Mouse (Mus musculus) gastrocnemius, adult 2 months (tissue): ENCODE data around the gene Them7. TPM values are rescaled to one million over a fixed set of nuclear protein-coding genes. Genes with fewer than 3 reads are reported as not detected.

Experiments used
- DNase-seq: peaks from one replicate; pipeline ENCODE4 v3.0.0; 2022
- H3K27ac ChIP-seq: fragments of 200-600 bp; 2 replicates; pipeline ENCODE4 v1.8.1; 2022; ENCODE audit warnings: mild to moderate bottlenecking
- H3K4me3 ChIP-seq: fragments of 200-600 bp; 2 replicates; pipeline ENCODE4 v1.8.1; 2022; ENCODE audit warnings: mild to moderate bottlenecking, moderate library complexity
- CTCF ChIP-seq: fragments of 200-600 bp; IDR thresholded peaks from 2 replicates; pipeline ENCODE4 v1.8.1; 2022; ENCODE audit warnings: antibody characterized with exemption, mild to moderate bottlenecking, moderate library complexity
- intact Hi-C: fragments of 180-260 bp; cut with DNase I; formaldehyde crosslinking; loops from one replicate; pipeline ENCODE4 v1.15.1; 2025
- total RNA-seq, 2 experiments: library from RNA; stranded (reverse); gene quantifications; 2 replicates each; pipeline ENCODE4 v1.2.3; 2021

The Them7 gene
- total RNA-seq, 2 experiments from 2014 or later: 0.22 TPM; not detected in 1

DNA sequence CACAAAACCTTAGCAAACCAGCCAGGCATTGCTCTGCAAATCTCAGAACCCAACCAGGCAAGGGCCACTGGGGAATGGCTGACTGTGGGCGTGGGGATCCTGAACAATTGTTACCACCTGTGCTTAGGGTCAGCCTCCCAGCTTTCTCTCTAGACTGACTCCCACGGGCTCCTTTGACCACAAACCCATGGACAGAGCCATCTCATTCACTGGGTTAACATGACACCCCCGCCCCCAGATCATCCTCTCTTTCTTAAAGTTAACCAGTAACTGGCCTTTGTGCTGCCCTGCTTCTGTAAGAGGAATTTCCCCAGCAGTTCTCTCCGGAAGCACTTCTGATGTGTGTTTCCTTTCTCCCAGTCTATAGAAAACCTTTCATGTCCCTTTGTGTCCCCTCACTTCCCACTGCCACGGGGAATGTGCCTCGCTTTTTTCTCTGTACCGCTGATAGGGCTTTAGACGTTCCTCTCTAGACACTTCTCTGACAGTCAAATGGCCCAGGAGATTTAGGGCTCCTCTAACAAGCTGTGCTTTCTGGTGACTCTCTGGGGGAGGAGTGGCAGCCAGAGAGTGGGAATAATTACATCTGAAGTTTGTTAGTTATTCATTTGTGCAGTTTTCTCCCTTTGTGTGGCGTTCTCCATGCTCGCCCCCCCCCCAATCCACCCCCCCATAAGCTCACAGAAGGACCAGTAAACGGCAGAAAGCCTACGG is 112.4 kb downstream of the Them7 start:
- H3K27ac ChIP-seq: no peak overlapping the region
- TF ChIP-seq CTCF: no peak
- H3K4me3 ChIP-seq: no peak overlapping the region
- DNase-seq: no peak
- intact Hi-C loops: no loop called here

- intact Hi-C loops: no loop called here
- TF ChIP-seq CTCF: no peak
These were observed 113.2 kb downstream of the Them7 start for GRCm38 (mm10) chr2:105337171-105337875.

DNA sequence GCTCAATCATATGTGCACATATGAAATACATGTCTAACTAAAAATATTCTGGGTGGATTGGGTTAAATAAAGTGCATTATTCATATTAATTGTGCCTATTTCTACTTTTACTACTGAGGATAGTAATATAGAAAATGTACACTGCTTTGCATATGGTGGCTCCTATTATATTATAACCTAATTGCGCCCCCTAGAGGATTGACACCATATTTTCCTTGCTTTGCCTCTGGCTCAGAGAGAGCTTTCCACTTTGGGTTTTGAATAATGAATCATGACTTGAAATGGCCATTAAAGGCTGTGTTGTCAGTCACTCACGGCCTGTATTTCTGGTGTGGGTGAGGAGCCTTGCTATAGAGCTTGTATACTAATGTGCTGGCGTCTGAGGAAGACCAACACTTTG is 115.9 kb downstream of the Them7 start:
- Histone ChIP-seq H3K4me3 (no peak overlapping the region), H3K27ac (no peak overlapping the region)
- intact Hi-C loops: no loop called here
- TF ChIP-seq CTCF: peak; percentile 43
- DNase-seq: no peak

More at GRCm38 (mm10) chr2:105337171-105337875, 113.2 kb downstream of the Them7 start:
- no peak for DNase-seq
- Histone ChIP-seq H3K27ac (no peak overlapping the region), H3K4me3 (no peak overlapping the region)

DNA sequence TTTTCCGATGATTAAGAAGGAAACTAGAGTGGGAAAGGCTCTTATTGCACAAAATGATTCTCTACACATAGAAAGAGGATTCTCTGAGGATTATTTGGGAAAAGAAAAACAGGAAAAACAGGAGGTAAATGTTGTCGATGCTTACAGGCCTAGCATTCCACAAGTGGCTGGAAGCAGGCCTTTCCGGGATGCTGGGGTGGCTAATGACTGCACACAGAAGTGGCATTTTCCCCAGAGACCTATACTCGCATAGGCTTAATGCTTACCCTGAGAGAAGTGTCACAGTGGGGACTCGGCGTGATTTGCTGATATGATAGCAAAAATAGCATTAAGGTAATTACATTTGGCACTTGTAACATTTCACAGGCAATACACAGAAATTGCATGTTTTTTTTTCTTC is 124.8 kb downstream of the Them7 start:
- DNase-seq: no peak
- intact Hi-C loops: no loop called here
- no peak overlapping the region for H3K27ac ChIP-seq
- no peak for TF ChIP-seq CTCF
- no peak overlapping the region for H3K4me3 ChIP-seq

DNA sequence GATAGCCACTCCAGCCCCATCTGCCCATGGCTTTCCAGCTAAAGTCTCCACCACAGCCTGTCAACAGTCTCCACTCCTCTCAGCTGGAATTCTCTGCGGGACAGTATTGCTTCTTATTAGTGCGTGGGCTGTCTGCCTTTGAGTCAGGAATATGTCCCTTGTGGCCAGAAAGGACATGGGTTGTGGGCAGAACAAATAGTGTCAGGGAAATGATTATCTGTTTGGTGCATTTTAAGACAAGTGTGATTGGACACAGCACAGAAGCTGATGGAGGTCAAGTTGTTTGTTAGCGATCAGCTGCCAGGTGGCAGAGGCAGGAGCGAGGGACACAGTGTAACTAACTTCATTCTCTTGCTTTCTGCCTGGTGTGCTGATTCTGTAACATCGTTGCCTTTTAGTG is 132.7 kb downstream of the Them7 start:
- Histone ChIP-seq H3K27ac (no peak overlapping the region), H3K4me3 (no peak overlapping the region)
- intact Hi-C loops: no loop called here
- DNase-seq: no peak
- no peak for TF ChIP-seq CTCF

- Histone ChIP-seq H3K4me3 (no peak overlapping the region), H3K27ac (no peak overlapping the region)
- no peak for TF ChIP-seq CTCF
- intact Hi-C loops: no loop called here
- no peak for DNase-seq
These were observed 133.9 kb downstream of the Them7 start for GRCm38 (mm10) chr2:105358040-105358439.

DNA sequence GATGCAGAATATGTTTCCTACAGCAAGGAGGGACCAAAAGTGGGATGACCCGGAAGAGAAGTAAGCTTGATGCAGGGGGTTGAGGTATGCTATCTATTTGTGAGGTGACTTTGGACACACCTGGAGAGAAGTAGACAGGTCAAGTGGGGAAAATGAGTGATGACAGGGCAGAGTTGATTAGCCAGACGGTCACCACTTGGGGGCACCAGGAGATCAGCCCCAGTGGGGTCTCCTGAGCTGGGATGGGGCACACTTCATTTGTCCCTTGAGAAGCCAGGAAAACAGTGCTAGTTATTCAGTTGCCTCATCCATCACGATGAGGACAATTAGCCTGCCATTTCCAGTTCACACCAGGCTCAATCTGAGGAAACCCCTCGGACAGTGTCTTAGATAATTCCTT is 143.5 kb downstream of the Them7 start:
- DNase-seq: no peak
- H3K4me3 ChIP-seq: no peak overlapping the region
- TF ChIP-seq CTCF: peak; percentile 52
- intact Hi-C loops: no loop called here
- no peak overlapping the region for H3K27ac ChIP-seq

- H3K27ac ChIP-seq: no peak overlapping the region
- no peak for DNase-seq
- intact Hi-C loops: loop anchor here (5.0 kb wide), 1 partner anchor 57 kb away; no protein-coding TSS in a partner anchor
- no peak overlapping the region for H3K4me3 ChIP-seq
- no peak for TF ChIP-seq CTCF
These were observed 146.1 kb downstream of the Them7 start for GRCm38 (mm10) chr2:105370240-105370639.

DNA sequence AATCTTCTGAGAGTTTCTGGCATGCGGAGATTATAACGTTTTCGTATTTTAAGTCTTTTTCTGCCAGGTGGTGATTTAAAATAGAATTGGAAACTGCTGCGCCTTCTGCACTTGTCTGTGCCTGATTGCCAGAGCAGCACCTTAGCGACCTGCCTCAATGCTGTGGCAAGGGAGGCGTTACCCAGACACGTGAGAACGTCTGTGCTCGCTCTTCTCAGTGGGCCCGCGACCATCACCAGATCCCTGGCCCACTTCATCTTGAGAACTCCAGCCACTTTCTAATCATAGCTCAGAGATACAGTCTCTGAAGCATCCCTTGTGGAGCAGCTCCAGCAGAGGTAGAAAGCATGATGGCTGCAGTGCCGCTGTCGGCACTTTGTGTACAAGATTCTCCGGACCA is 146.6 kb downstream of the Them7 start:
- no peak for DNase-seq
- Histone ChIP-seq H3K27ac (no peak overlapping the region), H3K4me3 (no peak overlapping the region)
- no peak for TF ChIP-seq CTCF
- intact Hi-C loops: loop anchor here (5.0 kb wide), 1 partner anchor 57 kb away; no protein-coding TSS in a partner anchor

DNA sequence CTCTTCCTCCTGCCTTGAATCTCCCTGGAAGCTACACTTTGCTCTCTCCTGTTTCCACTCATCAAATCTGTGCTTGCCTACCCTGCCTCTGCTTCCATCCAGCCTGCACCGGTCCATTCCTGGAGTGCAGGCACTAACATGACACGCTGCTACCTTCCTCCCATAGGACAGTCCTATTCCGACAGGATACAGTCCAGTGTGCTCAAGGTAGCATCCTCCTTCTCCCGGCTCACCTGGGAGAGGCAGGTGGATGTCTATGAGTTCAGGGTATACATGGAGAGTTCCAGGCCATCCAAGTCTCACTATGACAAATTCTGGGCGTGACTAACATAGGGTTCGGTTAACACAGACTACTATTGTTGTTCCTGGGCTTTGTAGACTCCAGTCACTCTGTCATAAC is 148.0 kb downstream of the Them7 start:
- intact Hi-C loops: loop anchor here (5.0 kb wide), 1 partner anchor 55 kb away; no protein-coding TSS in a partner anchor
- no peak overlapping the region for H3K27ac ChIP-seq
- DNase-seq: no peak
- no peak for TF ChIP-seq CTCF
- no peak overlapping the region for H3K4me3 ChIP-seq

GRCm38 (mm10) chr2:105372727-105373126 is 148.6 kb downstream of the Them7 start:
- intact Hi-C loops: loop anchor here (5.0 kb wide), 1 partner anchor 55 kb away; no protein-coding TSS in a partner anchor
- DNase-seq: no peak
- no peak for TF ChIP-seq CTCF
- Histone ChIP-seq H3K27ac (no peak overlapping the region), H3K4me3 (no peak overlapping the region)

DNA sequence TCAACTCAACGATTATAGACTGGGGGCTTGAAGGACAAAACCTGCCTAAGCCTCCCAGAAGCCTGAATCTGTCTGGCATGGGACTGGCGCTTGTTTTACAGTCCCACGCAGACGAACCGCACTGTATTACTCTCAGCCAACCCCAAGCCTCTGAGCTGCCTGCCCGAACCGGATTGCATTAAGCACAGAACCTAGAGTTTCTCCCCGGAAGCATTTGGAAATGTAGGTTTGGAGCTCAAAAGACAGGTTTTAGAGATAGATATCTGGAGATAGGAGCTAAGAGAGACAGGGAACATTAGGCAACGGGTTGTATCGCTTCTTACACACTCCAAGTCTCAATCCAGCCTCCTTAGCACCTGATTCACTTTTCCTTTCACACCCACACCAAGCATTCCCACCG is 149.5 kb downstream of the Them7 start:
- intact Hi-C loops: loop anchor here (5.0 kb wide), 1 partner anchor 54 kb away; no protein-coding TSS in a partner anchor
- no peak overlapping the region for H3K4me3 ChIP-seq
- no peak overlapping the region for H3K27ac ChIP-seq
- DNase-seq: no peak
- no peak for TF ChIP-seq CTCF

DNA sequence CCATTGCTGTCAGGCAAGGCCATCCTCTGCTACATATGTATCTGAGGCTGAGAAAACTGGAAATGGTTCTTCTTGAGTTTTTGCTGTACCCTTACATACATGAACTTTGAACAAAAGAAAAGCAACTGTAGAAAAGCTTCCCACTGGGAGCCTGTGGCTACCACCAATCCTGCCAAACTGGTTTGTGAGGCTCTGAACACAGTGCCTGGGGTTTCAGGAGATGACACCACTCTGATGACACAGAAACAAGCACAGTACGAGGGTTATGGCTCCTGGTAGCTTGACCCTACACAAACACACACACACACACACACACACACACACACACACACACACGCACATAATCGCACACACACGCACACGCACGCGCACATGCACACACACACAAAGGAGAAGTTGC is 151.1 kb downstream of the Them7 start:
- no peak for DNase-seq
- intact Hi-C loops: no loop called here
- Histone ChIP-seq H3K4me3 (no peak overlapping the region), H3K27ac (no peak overlapping the region)
- TF ChIP-seq CTCF: no peak

- Histone ChIP-seq H3K27ac (no peak overlapping the region), H3K4me3 (no peak overlapping the region)
- DNase-seq: peak; percentile 22
- no peak for TF ChIP-seq CTCF
- intact Hi-C loops: no loop called here
These were observed 151.6 kb downstream of the Them7 start for GRCm38 (mm10) chr2:105375705-105376104.
